Mouse (Mus musculus): ENCODE measurements around the gene Sytl2. TPM values are rescaled to one million over a fixed set of nuclear protein-coding genes. Genes with fewer than 3 reads are reported as not detected.

Sytl2 gene
- polyA plus RNA-seq, 1 experiment from 2014 or later: 7.7 TPM

DNA sequence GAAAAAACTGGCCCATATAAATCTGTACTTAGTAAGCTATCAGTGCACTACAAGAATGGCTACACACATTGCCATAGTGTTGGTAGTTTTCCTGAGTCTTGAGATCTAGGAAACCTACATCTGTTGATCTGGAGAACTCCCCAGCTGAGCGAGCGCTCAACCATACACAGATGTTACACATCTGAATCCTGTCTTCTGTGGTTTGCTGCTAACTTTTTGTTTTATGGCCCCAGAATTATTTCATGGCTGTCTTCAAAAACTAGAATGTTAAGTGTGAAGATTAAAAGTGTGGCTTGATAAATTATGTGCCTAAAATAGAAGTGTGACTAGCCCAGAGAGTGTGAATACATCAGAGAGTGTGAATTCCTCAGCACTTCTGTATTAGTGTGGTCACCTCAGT, 82.4 kb downstream of the Sytl2 start:
- 81% methylated on average over 2 of the region's 2 CpGs for WGBS
- Histone ChIP-seq H3K9ac (ENCODE audit: low read length) (no peak overlapping the region), H3K9me3 (replicated peaks; ENCODE audit: control insufficient read depth, low read length) (no peaks in the 10 kb centered on the region), H3K4me1 (ENCODE audit: control insufficient read depth, insufficient read depth, low read length) (peaks cover 16% of the 10 kb centered on the region), H3K4me2 (ENCODE audit: low read depth, low read length) (no peak overlapping the region), H3K27me3 (ENCODE audit: control insufficient read depth, insufficient read depth, low read length) (no peaks in the 10 kb centered on the region), H3K4me3 (ENCODE audit: low read length) (no peak overlapping the region), H3K27ac (ENCODE audit: low read length) (no peak overlapping the region), H3K36me3 (ENCODE audit: control insufficient read depth, insufficient read depth) (no peaks in the 10 kb centered on the region)
- ATAC-seq (replicated peaks; ENCODE audit: extremely low read depth, insufficient read depth, low FRiP score): no peak

DNA sequence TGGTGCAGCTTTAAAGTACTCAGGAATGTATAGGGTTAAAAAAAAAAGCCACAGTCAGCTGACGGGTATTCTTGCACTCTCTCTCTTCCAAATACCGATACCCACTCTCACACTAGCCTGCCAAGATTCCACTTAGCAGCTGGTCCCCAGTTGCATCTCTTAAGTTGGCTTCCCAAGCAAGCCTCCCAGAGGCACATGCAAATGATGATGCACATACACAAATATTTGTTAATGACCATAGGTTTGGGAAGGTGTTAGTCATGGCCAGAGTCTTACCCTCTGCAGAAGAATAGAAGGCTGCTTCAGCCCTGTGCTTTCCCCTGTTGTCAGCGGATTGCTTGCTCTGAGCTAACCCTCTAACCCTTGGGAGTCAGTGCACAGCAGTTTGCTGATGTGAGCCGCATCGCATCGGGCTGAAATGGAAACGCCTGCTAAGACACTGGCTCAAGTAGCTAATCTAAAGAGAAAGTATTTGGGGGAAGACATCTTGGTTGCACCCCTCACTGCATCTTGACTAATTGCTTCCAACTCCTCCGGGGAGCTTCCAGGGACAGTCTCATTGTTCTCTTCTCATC, 84.9 kb downstream of the Sytl2 start:
- Histone ChIP-seq H3K27ac (ENCODE audit: low read length) (peak overlapping the region; percentile 74), H3K36me3 (ENCODE audit: control insufficient read depth, insufficient read depth) (no peaks in the 10 kb centered on the region), H3K9me3 (replicated peaks; ENCODE audit: control insufficient read depth, low read length) (no peaks in the 10 kb centered on the region), H3K4me2 (ENCODE audit: low read depth, low read length) (peak overlapping the region; percentile 55), H3K4me3 (ENCODE audit: low read length) (peak overlapping the region; percentile 30), H3K9ac (ENCODE audit: low read length) (no peak overlapping the region), H3K4me1 (ENCODE audit: control insufficient read depth, insufficient read depth, low read length) (peaks cover 21% of the 10 kb centered on the region), H3K27me3 (ENCODE audit: control insufficient read depth, insufficient read depth, low read length) (no peaks in the 10 kb centered on the region)
- WGBS: 10% methylated on average over 8 of the region's 8 CpGs
- ATAC-seq (replicated peaks; ENCODE audit: extremely low read depth, insufficient read depth, low FRiP score): peak; percentile 70

DNA sequence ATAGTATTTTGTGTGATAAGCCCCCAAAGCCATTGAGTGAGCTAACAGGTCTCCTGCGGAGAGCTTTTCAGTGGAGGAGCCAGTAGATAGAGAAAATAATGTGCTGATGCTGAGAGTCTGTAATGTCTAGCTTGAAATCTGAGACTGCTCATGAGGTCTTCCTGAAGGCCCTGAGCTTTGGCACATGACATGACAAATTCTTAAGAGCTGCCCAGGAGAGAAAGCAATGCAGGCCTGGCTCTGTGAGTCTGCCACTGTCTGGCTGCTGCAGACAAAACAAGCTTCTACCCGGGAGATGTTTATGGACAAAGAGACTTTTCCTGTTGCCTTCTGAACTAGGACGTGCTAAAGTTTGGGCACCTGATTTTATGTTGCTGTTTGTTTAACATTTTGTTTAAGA, 87.7 kb downstream of the Sytl2 start:
- Histone ChIP-seq H3K27ac (ENCODE audit: low read length) (peak overlapping the region; percentile 25; the same call in 1 of the 2 replicates), H3K4me1 (ENCODE audit: control insufficient read depth, insufficient read depth, low read length) (peaks cover 21% of the 10 kb centered on the region), H3K9me3 (replicated peaks; ENCODE audit: control insufficient read depth, low read length) (no peaks in the 10 kb centered on the region), H3K4me2 (ENCODE audit: low read depth, low read length) (no peak overlapping the region), H3K27me3 (ENCODE audit: control insufficient read depth, insufficient read depth, low read length) (no peaks in the 10 kb centered on the region), H3K36me3 (ENCODE audit: control insufficient read depth, insufficient read depth) (no peaks in the 10 kb centered on the region), H3K9ac (ENCODE audit: low read length) (peak overlapping the region; percentile 29; the same call in 1 of the 2 replicates), H3K4me3 (ENCODE audit: low read length) (no peak overlapping the region)
- 21% methylated on average over 3 of the region's 3 CpGs for WGBS
- no peak for ATAC-seq (replicated peaks; ENCODE audit: extremely low read depth, insufficient read depth, low FRiP score)

- Histone ChIP-seq H3K4me2 (ENCODE audit: low read depth, low read length) (no peak overlapping the region), H3K9ac (ENCODE audit: low read length) (no peak overlapping the region), H3K27ac (ENCODE audit: low read length) (no peak overlapping the region), H3K4me1 (ENCODE audit: control insufficient read depth, insufficient read depth, low read length) (peaks cover 15% of the 10 kb centered on the region; the same call in 1 of the 2 replicates), H3K4me3 (ENCODE audit: low read length) (no peak overlapping the region), H3K9me3 (replicated peaks; ENCODE audit: control insufficient read depth, low read length) (no peaks in the 10 kb centered on the region), H3K36me3 (ENCODE audit: control insufficient read depth, insufficient read depth) (0 out of 2 replicates have a peak, but pooled peaks cover 2% of the 10 kb centered on the region), H3K27me3 (ENCODE audit: control insufficient read depth, insufficient read depth, low read length) (no peaks in the 10 kb centered on the region)
- WGBS: 23% methylated on average over 4 of the region's 4 CpGs
- ATAC-seq (replicated peaks; ENCODE audit: extremely low read depth, insufficient read depth, low FRiP score): peak; percentile 41; the same call in 1 of the 2 replicates
Observed at GRCm38 (mm10) chr7:90395073-90395472, 93.0 kb downstream of the Sytl2 start.

DNA sequence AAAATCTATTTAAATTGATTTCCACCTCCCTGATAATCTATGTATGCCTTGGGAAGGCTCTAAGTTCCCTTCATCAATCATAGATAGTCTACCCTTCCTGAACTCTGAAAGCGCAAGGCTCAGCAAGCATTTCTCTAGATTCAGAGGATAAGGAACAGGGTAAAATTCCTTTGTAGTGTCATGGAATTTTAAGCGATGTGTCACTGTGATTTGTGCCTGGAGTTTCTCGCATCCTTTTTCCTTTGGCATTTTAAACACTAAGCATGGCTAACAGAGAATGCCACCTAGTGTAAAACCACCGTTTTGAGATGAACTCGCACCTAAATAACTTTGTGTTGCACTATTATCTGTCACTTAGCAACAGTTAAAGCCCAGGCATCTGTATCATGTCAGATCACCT, 93.9 kb downstream of the Sytl2 start:
- H3K4me3 ChIP-seq (ENCODE audit: low read length): no peak overlapping the region
- H3K27ac ChIP-seq (ENCODE audit: low read length): peak overlapping the region; percentile 63; the same call in 1 of the 2 replicates
- H3K4me2 ChIP-seq (ENCODE audit: low read depth, low read length): no peak overlapping the region; the same call in 1 of the 2 replicates
- H3K9me3 ChIP-seq (replicated peaks; ENCODE audit: control insufficient read depth, low read length): no peaks in the 10 kb centered on the region
- H3K4me1 ChIP-seq (ENCODE audit: control insufficient read depth, insufficient read depth, low read length): peaks cover 15% of the 10 kb centered on the region; the same call in 1 of the 2 replicates
- 43% methylated on average over 5 of the region's 5 CpGs for WGBS
- H3K9ac ChIP-seq (ENCODE audit: low read length): no peak overlapping the region
- no peak for ATAC-seq (replicated peaks; ENCODE audit: extremely low read depth, insufficient read depth, low FRiP score)
- 0 out of 2 replicates have a peak, but pooled peaks cover 2% of the 10 kb centered on the region for H3K36me3 ChIP-seq (ENCODE audit: control insufficient read depth, insufficient read depth)
- no peaks in the 10 kb centered on the region for H3K27me3 ChIP-seq (ENCODE audit: control insufficient read depth, insufficient read depth, low read length)

DNA sequence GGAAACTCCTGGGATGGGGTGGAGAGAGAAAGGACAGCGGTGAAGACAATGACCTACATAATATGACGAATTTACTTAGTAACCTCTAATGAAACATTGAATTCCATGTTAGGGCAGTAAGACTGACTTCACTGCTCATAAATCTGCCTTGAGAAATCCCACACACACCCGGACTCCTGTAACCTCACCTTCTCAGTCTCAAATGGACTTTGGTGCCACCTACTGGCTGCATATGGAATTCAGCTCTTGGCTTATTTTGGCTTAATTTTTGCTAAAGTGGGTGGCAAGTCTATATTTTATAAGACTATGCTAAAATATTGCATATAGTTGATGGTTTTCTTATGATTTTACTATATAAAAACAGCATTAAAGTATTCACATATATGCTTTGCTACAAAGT, 107.9 kb downstream of the Sytl2 start:
- H3K4me3 ChIP-seq (ENCODE audit: low read length): no peak overlapping the region
- no peak overlapping the region for H3K27ac ChIP-seq (ENCODE audit: low read length)
- H3K36me3 ChIP-seq (ENCODE audit: control insufficient read depth, insufficient read depth): no peaks in the 10 kb centered on the region
- H3K4me1 ChIP-seq (ENCODE audit: control insufficient read depth, insufficient read depth, low read length): no peaks in the 10 kb centered on the region
- no peaks in the 10 kb centered on the region; the same call in 1 of the 2 replicates for H3K9me3 ChIP-seq (replicated peaks; ENCODE audit: control insufficient read depth, low read length)
- no peak overlapping the region for H3K4me2 ChIP-seq (ENCODE audit: low read depth, low read length)
- WGBS: 45% methylated on average over 3 of the region's 3 CpGs
- no peaks in the 10 kb centered on the region for H3K27me3 ChIP-seq (ENCODE audit: control insufficient read depth, insufficient read depth, low read length)
- no peak for ATAC-seq (replicated peaks; ENCODE audit: extremely low read depth, insufficient read depth, low FRiP score)
- no peak overlapping the region for H3K9ac ChIP-seq (ENCODE audit: low read length)

DNA sequence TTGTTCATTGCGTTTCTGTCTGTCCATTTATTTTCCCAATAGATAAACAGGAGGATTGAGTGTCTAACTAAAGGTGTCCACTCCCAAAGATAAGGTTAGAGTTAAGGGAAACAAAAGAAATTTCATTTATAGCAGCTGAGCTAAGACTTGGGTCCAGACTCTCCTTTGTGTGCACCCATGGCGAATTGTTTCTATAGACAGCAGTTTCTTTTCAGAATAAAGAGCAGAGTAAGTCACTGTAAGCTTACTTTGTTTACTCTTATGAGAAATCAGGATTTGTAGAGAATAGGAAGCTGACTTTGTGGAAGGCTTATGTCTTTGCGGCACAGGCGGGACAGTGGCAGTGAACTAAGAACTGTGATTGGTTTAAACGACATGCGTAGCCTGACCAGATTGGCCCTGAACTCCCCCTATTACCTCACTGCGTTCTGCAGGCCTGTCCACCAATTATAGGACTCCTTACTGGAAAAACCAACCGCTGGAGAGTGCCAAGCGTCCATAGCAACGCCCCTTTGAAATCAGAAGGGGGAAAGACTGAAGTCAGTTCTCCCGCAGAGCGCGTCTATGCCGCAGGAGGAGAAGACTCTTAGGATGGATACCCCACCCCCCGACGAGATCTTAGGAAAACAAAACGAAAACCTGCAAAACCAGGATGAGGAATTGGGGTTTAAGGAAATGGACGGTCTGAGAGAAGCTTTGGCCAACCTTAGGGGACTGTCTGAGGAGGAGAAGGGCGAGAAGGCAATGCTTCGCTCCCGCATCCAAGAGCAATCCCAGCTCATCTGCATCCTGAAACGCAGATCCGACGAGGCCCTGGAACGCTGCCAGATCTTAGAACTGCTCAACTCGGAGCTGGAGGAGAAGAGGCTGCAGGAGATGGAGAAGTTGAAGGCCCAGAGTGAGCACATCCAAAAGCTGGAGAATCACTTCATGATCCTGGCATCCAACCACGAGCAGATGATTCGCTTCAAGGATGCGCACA, 124.3 kb downstream of the Sytl2 start, which contains the start of gene Ccdc89:
Gene Ccdc89 (plus strand): TSS at position 558 of the 982 bp plus-strand sequence.
- H3K4me2 ChIP-seq (ENCODE audit: low read depth, low read length): peak within 1 kb of the TSS; percentile 91
- peak within 1 kb of the TSS; percentile 72 for H3K9ac ChIP-seq (ENCODE audit: low read length)
- 16% methylated on average over 29 of the region's 29 CpGs for WGBS
- no peaks in the 10 kb centered on the region for H3K36me3 ChIP-seq (ENCODE audit: control insufficient read depth, insufficient read depth)
- H3K4me1 ChIP-seq (ENCODE audit: control insufficient read depth, insufficient read depth, low read length): peaks cover 7% of the 10 kb centered on the region; the same call in 1 of the 2 replicates
- H3K4me3 ChIP-seq (ENCODE audit: low read length): peak within 1 kb of the TSS; percentile 61
- no peaks in the 10 kb centered on the region; the same call in 1 of the 2 replicates for H3K27me3 ChIP-seq (ENCODE audit: control insufficient read depth, insufficient read depth, low read length)
- no peaks in the 10 kb centered on the region for H3K9me3 ChIP-seq (replicated peaks; ENCODE audit: control insufficient read depth, low read length)
- peak; percentile 100 for ATAC-seq (replicated peaks; ENCODE audit: extremely low read depth, insufficient read depth, low FRiP score)
- H3K27ac ChIP-seq (ENCODE audit: low read length): no peak within 1 kb of the TSS

- ATAC-seq (replicated peaks; ENCODE audit: extremely low read depth, insufficient read depth, low FRiP score): no peak
- 50% methylated on average over 9 of the region's 9 CpGs for WGBS
- Histone ChIP-seq H3K9me3 (replicated peaks; ENCODE audit: control insufficient read depth, low read length) (no peaks in the 10 kb centered on the region), H3K4me1 (ENCODE audit: control insufficient read depth, insufficient read depth, low read length) (peaks cover 7% of the 10 kb centered on the region; the same call in 1 of the 2 replicates), H3K4me2 (ENCODE audit: low read depth, low read length) (peak overlapping the region; percentile 91), H3K4me3 (ENCODE audit: low read length) (peak overlapping the region; percentile 61), H3K27ac (ENCODE audit: low read length) (no peak overlapping the region), H3K27me3 (ENCODE audit: control insufficient read depth, insufficient read depth, low read length) (no peaks in the 10 kb centered on the region; the same call in 1 of the 2 replicates), H3K9ac (ENCODE audit: low read length) (0 out of 2 replicates have a peak overlapping the region, but pooled peaks have one; percentile 72), H3K36me3 (ENCODE audit: control insufficient read depth, insufficient read depth) (no peaks in the 10 kb centered on the region)
Observed at GRCm38 (mm10) chr7:90427006-90427405, 125.0 kb downstream of the Sytl2 start.
